Mouse (Mus musculus) ZHBTc4 (cell line): Measurements from ENCODE around the gene Srp9.
A peak's percentile ranks its signal among the peaks of the same experiment; 100 is the strongest.
"Not testable (repeated sequence)": the region's sequence is repeated elsewhere in the genome, so short reads cannot be mapped to it uniquely, and the experiment has no call there.

ENCODE experiments used
- DNase-seq: peaks from one replicate; pipeline ENCODE4 v3.0.0-alpha.2; 2011; ENCODE audit warnings: low read depth, low spot score

Srp9 gene

GRCm38 (mm10) chr1:182145546-182145945 lies 21.0 kb downstream of the Srp9 start:
- no peak for DNase-seq

DNA sequence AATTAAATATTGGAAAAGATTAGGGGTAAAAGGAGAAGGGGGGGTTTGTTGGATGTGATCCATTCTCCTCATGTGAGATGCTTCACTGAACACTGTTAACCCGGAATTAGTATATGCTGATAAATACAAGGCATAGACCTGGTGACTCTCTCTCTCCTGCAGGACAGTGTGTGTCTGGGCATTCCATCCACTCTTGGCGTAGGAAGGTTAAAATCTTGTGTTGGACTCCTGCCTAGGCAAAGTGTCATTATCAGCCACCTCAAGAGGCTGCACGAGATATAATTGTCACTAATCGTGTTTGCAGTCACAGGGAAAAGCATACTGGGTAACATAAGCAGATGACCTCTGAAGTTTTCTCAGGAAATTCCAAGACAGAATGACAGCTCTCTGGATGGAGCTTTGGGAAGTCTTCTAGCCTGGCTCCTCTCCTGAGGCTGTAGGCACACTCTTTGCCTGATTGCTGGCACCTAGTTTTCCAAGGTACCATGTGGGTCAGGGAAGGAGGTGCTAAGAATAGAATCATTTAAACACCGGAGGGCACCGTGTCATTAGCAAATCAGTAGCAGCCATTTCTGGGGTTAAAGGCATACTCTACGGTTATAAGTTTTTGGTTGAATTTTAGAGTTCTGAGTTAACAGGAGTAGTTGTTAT lies 24.5 kb downstream of the Srp9 start:
- no peak for DNase-seq

DNA sequence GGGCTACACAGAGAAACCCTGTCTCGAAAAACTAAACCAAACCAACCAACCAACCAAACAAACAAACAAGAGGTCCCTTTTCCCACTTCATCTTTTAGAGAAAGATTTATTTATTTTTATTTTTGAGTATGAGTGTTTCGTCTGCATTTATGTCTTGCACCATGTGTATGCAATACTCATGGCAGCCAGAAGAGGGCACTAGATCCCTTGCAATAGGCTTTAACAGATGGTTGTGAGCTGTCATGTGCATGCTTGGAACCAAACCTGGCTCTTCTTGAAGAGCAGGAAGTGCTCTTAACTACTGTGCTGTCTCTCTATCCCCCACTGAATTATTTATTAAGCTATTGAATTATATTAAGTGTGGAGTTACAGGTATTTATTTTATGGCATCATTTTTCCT lies 25.4 kb downstream of the Srp9 start:
- DNase-seq = peak; percentile 85

- DNase-seq = no peak
These were observed 33.2 kb downstream of the Srp9 start for GRCm38 (mm10) chr1:182157734-182158133.

- DNase-seq = no peak
These were observed 35.0 kb downstream of the Srp9 start for GRCm38 (mm10) chr1:182159575-182159974.

DNA sequence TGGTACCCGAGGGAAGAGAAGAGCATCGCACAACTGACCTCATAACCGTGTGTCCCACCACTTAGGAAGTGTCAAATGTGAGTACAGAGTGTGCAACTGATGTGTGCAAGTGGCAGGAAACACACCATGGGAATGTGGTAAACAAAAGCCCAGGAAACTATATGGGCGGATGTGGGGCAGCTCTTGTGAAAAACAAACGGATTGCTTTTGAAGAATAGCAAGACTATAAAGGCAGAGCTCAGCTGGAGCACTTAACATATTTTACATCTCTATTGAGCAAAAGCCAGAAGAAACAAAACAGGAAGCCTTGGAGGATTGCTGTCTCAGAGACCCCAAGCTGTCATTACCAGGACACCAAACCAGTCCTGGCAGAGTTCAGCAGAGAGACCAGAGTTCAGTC lies 38.4 kb downstream of the Srp9 start:
- peak; percentile 87 for DNase-seq

- no peak for DNase-seq
These were observed 39.8 kb downstream of the Srp9 start, which contains the start of gene Vmn1r1 for GRCm38 (mm10) chr1:182164386-182164785. TSS of gene Vmn1r1 (minus strand) at chr1:182164486.

- DNase-seq = not testable (repeated sequence)
These were observed 45.7 kb downstream of the Srp9 start for GRCm38 (mm10) chr1:182170206-182170605.

DNA sequence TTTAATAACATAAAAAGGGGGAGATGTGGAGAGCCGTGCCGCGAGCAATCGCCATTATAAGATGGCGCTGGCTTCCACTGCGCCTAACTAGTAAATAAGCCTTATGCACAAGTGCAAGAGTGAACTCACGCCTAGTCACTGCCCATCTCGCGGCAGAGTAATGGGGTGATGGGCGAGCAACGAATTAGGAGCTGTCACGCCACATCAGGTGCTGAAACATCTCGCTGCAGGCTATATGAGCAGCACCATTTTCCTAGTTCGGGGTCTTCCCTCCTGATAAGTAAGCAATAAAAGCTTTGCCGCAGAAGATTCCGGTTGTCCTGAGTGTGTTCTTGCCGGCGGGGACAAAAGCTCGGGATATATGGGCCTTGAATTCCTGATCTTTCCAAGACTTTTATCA lies 52.4 kb downstream of the Srp9 start:
- DNase-seq = peak; percentile 32

DNA sequence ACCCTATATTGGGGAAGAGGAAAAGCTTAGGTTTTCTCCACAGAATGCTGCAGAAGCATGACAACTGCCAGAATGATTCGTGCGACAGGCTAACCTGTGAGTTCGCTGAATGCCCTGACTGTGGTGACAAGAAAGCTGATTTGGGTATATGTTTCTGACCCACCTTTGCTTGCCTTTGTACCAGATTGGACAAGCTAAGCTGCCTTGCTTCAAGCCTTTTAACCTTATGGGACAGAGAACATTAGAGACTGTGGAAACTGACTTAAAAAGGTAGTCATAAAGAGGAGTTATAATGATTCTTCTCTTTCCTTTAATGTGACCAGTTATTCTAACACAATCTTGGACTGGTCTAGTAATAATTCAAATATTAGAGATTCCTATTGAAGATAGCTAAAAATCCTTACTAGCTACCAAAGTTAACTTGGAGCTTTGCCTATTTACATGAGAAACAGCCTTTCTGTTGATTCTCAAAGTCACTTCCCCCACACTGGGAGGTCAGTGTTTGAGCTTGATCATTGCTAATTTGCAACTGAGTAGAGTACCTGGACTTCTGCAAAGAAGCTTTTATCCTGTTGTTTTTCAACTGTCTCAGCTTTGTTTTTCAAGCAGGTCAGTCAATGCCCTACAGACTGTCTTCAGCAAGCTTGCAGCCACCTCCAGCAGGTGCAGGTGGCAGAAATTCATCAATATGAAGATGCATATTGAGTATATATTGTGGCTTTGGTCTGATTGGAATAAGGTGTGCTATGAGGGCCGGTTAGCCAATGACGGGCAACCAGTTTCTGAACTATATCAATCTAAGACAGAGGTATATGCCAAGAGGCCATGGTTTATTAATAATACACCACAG lies 57.1 kb downstream of the Srp9 start:
- peak; percentile 94 for DNase-seq
